ENCODE assay signal across 10 mouse cellular contexts in genomic region chr6:83013444-83013843, GRCm38 (mm10). TPM values are rescaled to one million over a fixed set of nuclear protein-coding genes. Genes with fewer than 3 reads are reported as not detected.
DNase-seq lines count a peak whose midpoint lies in the region; ATAC-seq and TF ChIP-seq lines count a peak whose summit lies in the region.
"Had no signal": no experiment of that assay in that cellular context is flagged by ENCODE, and none has a peak within 500 bp of the region (broad histone marks: within the 10 kb centered on the region; RNA-seq: fewer than 3 reads in every experiment).

No protein-coding gene starts in this region.

- no peak overlapping the region for H3K4me3 ChIP-seq in C2C12 (ENCODE audit: insufficient read depth, poor library complexity, severe bottlenecking)

- TF ChIP-seq CTCF in C2C12 (IDR thresholded peaks at IDR 0.05; ENCODE audit: control insufficient read depth, insufficient read depth, insufficient read length): no peak

- peak overlapping the region; percentile 7 for H3ac ChIP-seq in C2C12 (ENCODE audit: control insufficient read depth, insufficient read length, low read depth)

- no peaks in the 10 kb centered on the region for H3K79me3 ChIP-seq in C2C12 (ENCODE audit: low read depth)

- peak; percentile 26 for DNase-seq in adrenal gland, adult 8-10 months
- DNase-seq in adrenal gland, postnatal 4 days (ENCODE audit: low spot score in 2 of 2): no peak
- DNase-seq in kidney, adult 9 months: no peak
- DNase-seq in heart, adult 8-10 months (ENCODE audit: low spot score): no peak
- DNase-seq in kidney, adult 18-20 months: no peak
- DNase-seq: kidney, postnatal 14 days had no signal

- no peaks in the 10 kb centered on the region for H3K36me3 ChIP-seq in C2C12 (ENCODE audit: control insufficient read depth, insufficient read depth)

- ATAC-seq in common myeloid progenitor, adult 5-6 weeks (replicated peaks; ENCODE audit: low read depth, poor library complexity, severe bottlenecking): peak; percentile 61
- ATAC-seq in megakaryocyte, adult 5-6 weeks (ENCODE audit: poor library complexity, severe bottlenecking): peak; percentile 31
- ATAC-seq: midbrain, embryonic 16.5 days had no signal

- H3K27me3 ChIP-seq in C2C12 (ENCODE audit: control insufficient read depth, insufficient read depth, insufficient read length): no peaks in the 10 kb centered on the region

- H3K79me2 ChIP-seq in C2C12 (ENCODE audit: control insufficient read depth, insufficient read depth): no peaks in the 10 kb centered on the region

TF ChIP-seq in C2C12, 6 proteins besides CTCF, POLR2A, EP300 and RAD21:
- TF ChIP-seq MYOG (IDR thresholded peaks at IDR 0.05; ENCODE audit: control insufficient read depth, extremely low read depth, insufficient read length) (no peak), MAX (IDR thresholded peaks at IDR 0.05) (peak; percentile 45), FOSL1 (IDR thresholded peaks at IDR 0.05; ENCODE audit: insufficient read depth, low read length, poor library complexity, severe bottlenecking) (no peak), USF1 (IDR thresholded peaks at IDR 0.05; ENCODE audit: low read depth) (no peak), CEBPB (IDR thresholded peaks at IDR 0.05; ENCODE audit: low read depth) (no peak)

RNA-seq across cellular contexts. Expression of gene Dok1, which starts 19.8 kb away (rescaled TPM):
- 10 to 100 TPM; 12.7 to 13.8 (median 13.4) TPM for total RNA-seq in adrenal gland, adult 8-10 months (2022)
- total RNA-seq in adrenal gland, postnatal 4 days (2021): 10 to 100 TPM; 16.1 to 16.2 TPM
- 80.8 TPM for polyA plus RNA-seq in C2C12 (2012; fragmentation: generic; extraction: Trizol)
- 13.2 and 15.2 TPM in 2 replicates for total RNA-seq in common myeloid progenitor, adult 5-6 weeks (2017)
- total RNA-seq in megakaryocyte, adult 5-6 weeks (2015): 10.2 and 12.3 TPM in 2 replicates
- 23.5 and 26.8 TPM in 2 replicates for total RNA-seq in megakaryocyte, adult 5-6 weeks (2017)
- total RNA-seq in heart, adult 8-10 months (2022): 1 to 10 TPM; 1.9 to 2.2 (median 2.0) TPM

RNA-seq across cellular contexts. Expression of gene Loxl3, which starts 20.5 kb away (rescaled TPM):
- total RNA-seq in adrenal gland, adult 8-10 months (2022): 1 to 10 TPM; 2.2 to 4.8 (median 4.1) TPM
- 1 to 10 TPM; 6.2 to 9.4 TPM for total RNA-seq in adrenal gland, postnatal 4 days (2021)
- polyA plus RNA-seq in C2C12 (2012; fragmentation: generic; extraction: Trizol): 23.0 TPM
- 1.4 and 2.1 TPM in 2 replicates for total RNA-seq in common myeloid progenitor, adult 5-6 weeks (2017)
- total RNA-seq in megakaryocyte, adult 5-6 weeks (2015): 0.30 and 0.65 TPM in 2 replicates
- 0.44 and 1.4 TPM in 2 replicates for total RNA-seq in megakaryocyte, adult 5-6 weeks (2017)
- 1 to 10 TPM; 1.7 to 2.6 (median 2.0) TPM for total RNA-seq in heart, adult 8-10 months (2022)

RNA-seq across cellular contexts. Expression of gene Aup1, which starts 40.9 kb away (rescaled TPM):
- 100 to 1,000 TPM; 184 to 207 (median 192) TPM for total RNA-seq in adrenal gland, adult 8-10 months (2022)
- total RNA-seq in adrenal gland, postnatal 4 days (2021): 100 to 1,000 TPM; 170 to 175 TPM
- 166 TPM for polyA plus RNA-seq in C2C12 (2012; fragmentation: generic; extraction: Trizol)
- total RNA-seq in common myeloid progenitor, adult 5-6 weeks (2017): 100 and 115 TPM in 2 replicates
- total RNA-seq in megakaryocyte, adult 5-6 weeks (2015): 156 and 191 TPM in 2 replicates
- total RNA-seq in megakaryocyte, adult 5-6 weeks (2017): 143 and 168 TPM in 2 replicates
- total RNA-seq in heart, adult 8-10 months (2022): 10 to 100 TPM; 63.1 to 78.6 (median 72.3) TPM

RNA-seq across cellular contexts. Expression of gene Htra2, which starts 41.6 kb away (rescaled TPM):
- 10 to 100 TPM; 50.7 to 69.4 (median 61.0) TPM for total RNA-seq in adrenal gland, adult 8-10 months (2022)
- 10 to 100 TPM; 63.3 to 68.5 TPM for total RNA-seq in adrenal gland, postnatal 4 days (2021)
- polyA plus RNA-seq in C2C12 (2012; fragmentation: generic; extraction: Trizol): 119 TPM
- total RNA-seq in common myeloid progenitor, adult 5-6 weeks (2017): 46.3 and 65.5 TPM in 2 replicates
- 53.9 and 55.6 TPM in 2 replicates for total RNA-seq in megakaryocyte, adult 5-6 weeks (2015)
- 34.1 and 41.4 TPM in 2 replicates for total RNA-seq in megakaryocyte, adult 5-6 weeks (2017)
- 10 to 100 TPM; 33.9 to 37.7 (median 34.7) TPM for total RNA-seq in heart, adult 8-10 months (2022)

RNA-seq across cellular contexts. Expression of gene Dqx1, which starts 44.2 kb away (rescaled TPM):
- 1 to 10 TPM; 2.6 to 6.3 (median 4.1) TPM for total RNA-seq in adrenal gland, adult 8-10 months (2022)
- total RNA-seq in adrenal gland, postnatal 4 days (2021): 1 to 10 TPM; 4.1 to 4.4 TPM
- polyA plus RNA-seq in C2C12 (2012; fragmentation: generic; extraction: Trizol): 0.15 TPM
- 0.78 TPM in 1 of 2 replicates, not detected in the other for total RNA-seq in common myeloid progenitor, adult 5-6 weeks (2017)
- 2.2 and 2.3 TPM in 2 replicates for total RNA-seq in megakaryocyte, adult 5-6 weeks (2015)
- 0.62 and 1.2 TPM in 2 replicates for total RNA-seq in megakaryocyte, adult 5-6 weeks (2017)
- total RNA-seq in heart, adult 8-10 months (2022): 1 to 10 TPM in 1 of 4 experiments, under 1 TPM in 3; 0.55 to 1.4 (median 0.84) TPM
